8 mouse cellular contexts compared by ENCODE assay signal in the genomic region with DNA sequence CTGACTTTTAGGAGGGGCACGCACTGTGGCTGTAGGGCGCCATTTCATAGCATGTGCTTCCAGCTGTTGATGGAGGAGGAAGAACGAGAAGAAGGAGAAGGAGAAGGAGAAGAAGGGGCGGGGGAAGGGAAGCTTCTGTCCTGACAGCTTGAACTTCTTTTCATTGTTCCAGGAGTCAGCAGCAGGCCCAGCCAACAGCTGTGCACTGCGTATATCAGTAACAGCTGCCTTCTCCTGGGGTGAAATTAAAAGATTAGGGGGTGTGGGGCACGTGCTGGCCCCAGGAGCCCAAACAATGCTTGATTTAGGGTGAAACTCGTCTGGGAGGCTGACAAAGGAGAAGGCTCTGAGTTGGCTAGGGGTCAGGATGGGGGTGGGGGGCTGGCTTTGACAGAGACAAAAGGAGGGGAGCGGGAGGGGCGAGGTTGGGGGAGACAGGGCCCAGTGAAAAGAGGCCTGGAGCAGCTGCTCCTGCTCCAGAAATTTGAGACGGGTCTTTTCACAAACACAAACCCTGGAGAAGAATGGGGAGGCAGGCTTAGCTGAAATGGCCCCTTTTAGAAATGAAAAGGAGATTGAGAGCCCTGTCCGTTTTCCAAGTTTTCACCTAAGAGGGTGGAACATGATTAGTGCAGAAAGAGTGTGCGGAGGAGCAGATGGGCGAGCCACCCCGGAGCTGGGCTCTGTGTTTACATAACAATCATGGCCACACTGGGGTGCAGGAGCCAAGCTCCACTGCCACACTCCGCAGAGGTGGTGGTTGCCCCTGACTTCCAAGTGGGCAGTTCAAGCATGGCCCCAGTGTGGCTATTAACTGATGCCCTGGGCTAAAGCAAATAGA.
DNase-seq lines count a peak whose midpoint lies in the region; ATAC-seq lines count a peak whose summit lies in the region.

No protein-coding gene starts in this region.

- H3K4me3 ChIP-seq in kidney, embryonic 14.5 days (ENCODE audit: low read length) = no peak overlapping the region
- no peak overlapping the region for H3K4me3 ChIP-seq in brown adipose tissue, adult 24 weeks (ENCODE audit: insufficient read depth, low read depth, low read length)
- no peak overlapping the region for H3K4me3 ChIP-seq in hindbrain, embryonic 12.5 days

- no peak overlapping the region for H3K9ac ChIP-seq in kidney, embryonic 14.5 days (ENCODE audit: low read depth, low read length)
- H3K9ac ChIP-seq in hindbrain, embryonic 12.5 days = no peak overlapping the region

- H3K4me2 ChIP-seq in kidney, embryonic 14.5 days (replicated peaks; ENCODE audit: low read depth, low read length) = no peak overlapping the region; the same call in 1 of the 2 replicates
- peak overlapping the region; percentile 3; the same call in 1 of the 2 replicates for H3K4me2 ChIP-seq in hindbrain, embryonic 12.5 days (replicated peaks)

- peaks cover 40% of the 10 kb centered on the region for H3K4me1 ChIP-seq in kidney, embryonic 14.5 days (ENCODE audit: control insufficient read depth, insufficient read depth, low read length)
- H3K4me1 ChIP-seq in brown adipose tissue, adult 24 weeks (ENCODE audit: control insufficient read depth, insufficient read depth, insufficient read length, low read length) = peaks cover 11% of the 10 kb centered on the region
- H3K4me1 ChIP-seq in hindbrain, embryonic 12.5 days = peaks cover 58% of the 10 kb centered on the region

- H3K9me3 ChIP-seq in kidney, embryonic 14.5 days (ENCODE audit: control insufficient read depth, low read length) = no peaks in the 10 kb centered on the region
- no peaks in the 10 kb centered on the region for H3K9me3 ChIP-seq in hindbrain, embryonic 12.5 days (replicated peaks)

- DNase-seq in kidney, postnatal 36 days = no peak
- DNase-seq in neural tube, embryonic 10.5 days (ENCODE audit: extremely low spot score, low spot score) = peak; percentile 83
- DNase-seq in adrenal gland, adult 8-10 months = no peak
- no peak for DNase-seq in ovary, postnatal 10 days (ENCODE audit: low spot score)

- peak overlapping the region; percentile 63 for H3K27ac ChIP-seq in kidney, embryonic 14.5 days (ENCODE audit: low read depth, low read length)
- H3K27ac ChIP-seq in brown adipose tissue, adult 24 weeks (replicated peaks; ENCODE audit: low read depth, low read length) = 0 out of 2 replicates have a peak overlapping the region, but pooled peaks have one; percentile 0
- peak overlapping the region; percentile 80 for H3K27ac ChIP-seq in hindbrain, embryonic 12.5 days

- WGBS in kidney, embryonic 14.5 days = 6% methylated on average over 15 of the region's 15 CpGs
- WGBS in hindbrain, embryonic 12.5 days = 3% methylated on average over 15 of the region's 15 CpGs

- no peaks in the 10 kb centered on the region for H3K27me3 ChIP-seq in kidney, embryonic 14.5 days (ENCODE audit: control insufficient read depth, insufficient read depth, low read length)
- H3K27me3 ChIP-seq in hindbrain, embryonic 12.5 days = peaks cover 53% of the 10 kb centered on the region

- peak; percentile 65 for ATAC-seq in kidney, embryonic 14.5 days (ENCODE audit: low FRiP score, low TSS enrichment)
- ATAC-seq in hindbrain, embryonic 12.5 days (ENCODE audit: low FRiP score) = peak; percentile 74
- no peak for ATAC-seq in inflammation-experienced regulatory T-cells, adult 6 months

- H3K36me3 ChIP-seq in kidney, embryonic 14.5 days (ENCODE audit: control insufficient read depth, insufficient read depth, low read length) = no peaks in the 10 kb centered on the region
- H3K36me3 ChIP-seq in hindbrain, embryonic 12.5 days = no peaks in the 10 kb centered on the region

Comparison
In these comparisons a context has a peak if more than half of its experiments do, and no peak if none do; other contexts are left out.
1. H3K27ac ChIP-seq: peak in every context shown above with its lines; median percentile 80 in hindbrain, embryonic 12.5 days; 63 in kidney, embryonic 14.5 days; 0 in brown adipose tissue, adult 24 weeks.